In genomic region chr13:30560603-30561002, GRCm38 (mm10) we compare ENCODE assay signal across 31 mouse cellular contexts.
"Had no signal": no experiment of that assay in that cellular context is flagged by ENCODE, and none has a peak within 500 bp of the region (broad histone marks: within the 10 kb centered on the region; RNA-seq: fewer than 3 reads in every experiment).

No protein-coding gene starts in this region.

- H3K4me3 ChIP-seq: heart, embryonic 12.5 days; heart, embryonic 13.5 days; heart, embryonic 15.5 days; hindbrain, embryonic 10.5 days; hindbrain, embryonic 12.5 days; hindbrain, embryonic 13.5 days; hindbrain, embryonic 15.5 days; intestine, embryonic 15.5 days; kidney, embryonic 15.5 days; layer of hippocampus, adult 2 months; left cerebral cortex, adult 2 months had no signal

- DNase-seq: heart, postnatal 10 days; heart, postnatal 14 days; heart, postnatal 36 days; heart, postnatal 4 days; kidney, adult 11 months; kidney, adult 18-20 months; kidney, adult 2 months; kidney, adult 8-10 months; kidney, adult 9 months; kidney, postnatal 10 days; kidney, postnatal 14 days; kidney, postnatal 25 days; kidney, postnatal 36 days; kidney, postnatal 4 days; layer of hippocampus, adult 9-11 months; layer of hippocampus, postnatal 36 days had no signal

- H3K27me3 ChIP-seq: heart, embryonic 13.5 days; heart, embryonic 15.5 days; hindbrain, embryonic 12.5 days; hindbrain, embryonic 15.5 days; intestine, embryonic 15.5 days; kidney, embryonic 15.5 days had no signal

- H3K4me2 ChIP-seq: heart, embryonic 11.5 days; heart, embryonic 12.5 days; heart, embryonic 13.5 days; heart, embryonic 15.5 days; hindbrain, embryonic 12.5 days; hindbrain, embryonic 13.5 days; hindbrain, embryonic 14.5 days; hindbrain, embryonic 15.5 days; intestine, embryonic 15.5 days; kidney, embryonic 15.5 days had no signal

- H3K9me3 ChIP-seq: heart, embryonic 12.5 days; heart, embryonic 13.5 days; heart, embryonic 15.5 days; hindbrain, embryonic 10.5 days; hindbrain, embryonic 12.5 days; hindbrain, embryonic 13.5 days; hindbrain, embryonic 15.5 days; intestine, embryonic 15.5 days; kidney, embryonic 15.5 days had no signal

- H3K27ac ChIP-seq: heart, embryonic 13.5 days; heart, embryonic 15.5 days; hindbrain, embryonic 10.5 days; hindbrain, embryonic 12.5 days; hindbrain, embryonic 13.5 days; hindbrain, embryonic 14.5 days; hindbrain, embryonic 15.5 days; hindbrain, postnatal 0 days; intestine, embryonic 15.5 days; kidney, embryonic 15.5 days; kidney, postnatal 0 days; layer of hippocampus, adult 2 months; left cerebral cortex, adult 2 months had no signal

- H3K9ac ChIP-seq: heart, embryonic 12.5 days; heart, embryonic 13.5 days; heart, embryonic 15.5 days; hindbrain, embryonic 12.5 days; hindbrain, embryonic 13.5 days; hindbrain, embryonic 14.5 days; hindbrain, embryonic 15.5 days; intestine, embryonic 15.5 days; kidney, embryonic 15.5 days had no signal

- H3K36me3 ChIP-seq: heart, embryonic 12.5 days; heart, embryonic 13.5 days; heart, embryonic 15.5 days; hindbrain, embryonic 10.5 days; hindbrain, embryonic 12.5 days; hindbrain, embryonic 13.5 days; hindbrain, embryonic 15.5 days; intestine, embryonic 15.5 days; kidney, embryonic 15.5 days had no signal

- H3K4me1 ChIP-seq: heart, embryonic 12.5 days; heart, embryonic 13.5 days; heart, embryonic 15.5 days; hindbrain, embryonic 10.5 days; hindbrain, embryonic 12.5 days; hindbrain, embryonic 13.5 days; hindbrain, embryonic 15.5 days; intestine, embryonic 15.5 days; kidney, embryonic 15.5 days had no signal
